Mouse (Mus musculus) v-Abl transformed pro-B cells (cell line): ENCODE measurements around the gene Tgfbi.

Source experiments
- in situ Hi-C, 2 experiments: fragments of 400-800 bp; cut with MboI; formaldehyde crosslinking; loops; one replicate each; pipeline ENCODE4 v1.15.1; 2025; ENCODE audit not compliant: unreplicated experiment in 2 of 2

Tgfbi gene

DNA sequence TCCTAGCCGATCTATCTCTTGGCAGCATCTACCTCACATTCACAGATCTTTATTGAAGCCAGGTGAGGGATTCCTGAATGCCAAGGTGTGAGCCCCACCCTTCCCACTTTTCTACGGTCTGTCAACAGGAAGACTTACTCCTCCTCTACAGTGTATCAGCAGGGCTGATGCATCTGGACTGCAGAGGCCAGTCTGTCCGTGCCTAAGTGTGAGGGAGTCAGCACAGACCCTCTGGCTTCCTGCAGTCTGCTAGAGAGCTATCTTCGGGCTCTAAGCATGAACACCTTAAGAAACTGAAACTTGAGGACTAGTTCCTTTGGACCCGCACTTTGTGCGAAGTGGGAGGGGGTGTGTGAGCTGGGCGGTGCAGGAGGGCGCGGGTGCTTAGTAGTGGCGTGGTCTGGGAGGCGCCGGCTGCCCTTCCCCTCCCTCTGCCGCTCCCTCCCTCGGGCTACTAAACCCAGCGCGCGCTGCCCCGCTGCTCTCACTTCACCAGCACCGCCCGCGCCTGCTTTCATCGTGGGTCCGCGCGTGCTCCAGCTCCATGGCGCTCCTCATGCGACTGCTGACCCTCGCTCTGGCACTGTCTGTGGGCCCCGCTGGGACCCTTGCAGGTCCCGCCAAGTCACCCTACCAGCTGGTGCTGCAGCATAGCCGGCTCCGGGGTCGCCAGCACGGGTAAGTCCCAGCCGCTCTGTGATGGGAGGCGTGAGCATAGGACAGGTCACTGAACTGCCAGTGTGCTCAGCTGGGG, at the start of gene Tgfbi:
Gene Tgfbi, plus strand, starts transcription at position 421 of the 754 bp plus-strand sequence.
- in situ Hi-C loops = no loop called here

- in situ Hi-C loops = loop anchor here in 1 of 2 experiments (10.0 to 25.0 kb wide), 2 partner anchors 202 to 695 kb away; partner anchors contain the start of gene Gm45623
These were observed 49.4 kb upstream of the Tgfbi start for GRCm38 (mm10) chr13:56559841-56560370.

DNA sequence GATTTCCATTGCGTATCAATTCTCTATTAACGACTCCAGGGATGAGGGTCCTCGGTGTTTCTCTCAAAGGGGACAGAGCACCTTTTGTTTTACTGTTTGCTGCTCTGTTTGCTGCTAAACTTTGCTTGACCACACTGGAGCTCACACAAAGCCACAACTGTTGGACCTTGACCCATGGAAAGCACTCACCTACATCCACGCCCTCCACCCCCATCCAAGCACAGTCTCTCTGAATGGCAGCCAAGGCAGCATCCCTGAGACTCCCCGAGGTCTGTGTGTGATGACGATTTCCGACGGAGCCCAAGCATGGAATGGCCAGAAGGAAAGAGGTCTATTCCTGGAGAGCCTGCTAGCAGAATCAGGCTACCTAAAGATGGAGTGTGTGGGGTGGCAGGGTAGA, 48.2 kb upstream of the Tgfbi start:
- in situ Hi-C loops = loop anchor here in 1 of 2 experiments (10.0 to 25.0 kb wide), 2 partner anchors 201 to 694 kb away; partner anchors contain the start of gene Gm45623

DNA sequence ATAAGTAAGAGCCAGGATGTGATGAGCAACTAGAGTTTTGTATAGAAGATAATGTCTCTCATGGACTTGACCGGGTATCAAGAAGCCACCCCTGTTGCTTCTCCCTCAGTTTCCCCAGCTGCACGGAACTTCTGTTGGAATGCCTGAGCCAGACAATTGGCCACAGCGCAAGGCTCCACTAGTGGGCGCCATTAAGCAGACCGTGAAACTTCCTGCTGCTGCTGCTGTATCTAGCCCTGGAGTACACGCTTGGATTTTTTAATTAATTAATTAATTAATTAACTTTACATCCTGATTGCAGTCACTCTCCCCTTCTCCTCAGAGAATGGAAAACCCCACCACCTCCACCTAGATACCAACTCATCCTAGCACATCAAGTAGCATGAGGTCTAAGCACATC, 46.2 kb upstream of the Tgfbi start:
- in situ Hi-C loops = loop anchor here in 1 of 2 experiments (10.0 to 25.0 kb wide), 2 partner anchors 199 to 692 kb away; partner anchors contain the start of gene Gm45623

GRCm38 (mm10) chr13:56566336-56566735, 43.0 kb upstream of the Tgfbi start:
- in situ Hi-C loops = loop anchor here in 1 of 2 experiments (5.0 to 25.0 kb wide), 3 partner anchors 76 to 688 kb away; partner anchors contain the start of gene Gm45623

- in situ Hi-C loops = loop anchor here (10.0 to 25.0 kb wide), 2 partner anchors 163 to 191 kb away; partner anchors contain the start of gene Gm45623 (in 1 of the 2)
These were observed 37.7 kb upstream of the Tgfbi start for GRCm38 (mm10) chr13:56571645-56572044.

- in situ Hi-C loops = loop anchor here in 1 of 2 experiments (5.0 to 25.0 kb wide), 3 partner anchors 82 to 687 kb away; no protein-coding TSS in a partner anchor
These were observed 34.2 kb upstream of the Tgfbi start for GRCm38 (mm10) chr13:56575074-56575473.

DNA sequence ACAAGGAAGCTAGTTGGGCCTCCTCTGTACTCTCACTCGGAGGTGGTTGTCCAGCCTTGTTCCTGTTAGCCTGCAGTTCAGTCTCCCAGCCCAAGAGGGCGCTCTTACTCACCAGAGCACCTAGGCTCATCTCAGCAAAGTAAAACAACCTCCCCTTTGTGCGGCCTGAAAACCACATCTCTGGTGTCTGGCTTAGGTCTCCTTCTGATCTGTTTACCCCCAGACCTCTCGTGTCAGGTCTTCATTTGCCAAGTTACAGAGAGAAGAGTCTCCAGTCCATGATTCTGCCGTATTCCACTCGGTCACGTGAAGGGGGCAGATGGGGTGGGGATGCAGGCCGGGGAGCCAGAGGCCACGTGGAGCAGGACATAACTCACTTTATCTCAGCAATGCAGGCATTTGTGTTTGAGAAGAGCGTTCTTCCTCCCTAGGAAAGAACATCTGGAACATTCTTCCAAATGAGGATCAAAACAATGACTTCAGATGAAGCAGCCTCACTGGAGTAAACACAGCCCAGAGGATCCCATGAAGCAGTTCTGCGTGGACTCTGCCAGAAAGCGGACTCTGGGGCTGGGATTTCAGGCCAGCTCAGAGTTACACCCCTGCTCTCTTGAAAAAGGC, 33.5 kb upstream of the Tgfbi start:
- in situ Hi-C loops = loop anchor here in 1 of 2 experiments (5.0 to 25.0 kb wide), 3 partner anchors 81 to 686 kb away; no protein-coding TSS in a partner anchor

- in situ Hi-C loops = loop anchor here in 1 of 2 experiments (5.0 to 25.0 kb wide), 3 partner anchors 79 to 684 kb away; no protein-coding TSS in a partner anchor
These were observed 31.2 kb upstream of the Tgfbi start for GRCm38 (mm10) chr13:56578097-56578496.

DNA sequence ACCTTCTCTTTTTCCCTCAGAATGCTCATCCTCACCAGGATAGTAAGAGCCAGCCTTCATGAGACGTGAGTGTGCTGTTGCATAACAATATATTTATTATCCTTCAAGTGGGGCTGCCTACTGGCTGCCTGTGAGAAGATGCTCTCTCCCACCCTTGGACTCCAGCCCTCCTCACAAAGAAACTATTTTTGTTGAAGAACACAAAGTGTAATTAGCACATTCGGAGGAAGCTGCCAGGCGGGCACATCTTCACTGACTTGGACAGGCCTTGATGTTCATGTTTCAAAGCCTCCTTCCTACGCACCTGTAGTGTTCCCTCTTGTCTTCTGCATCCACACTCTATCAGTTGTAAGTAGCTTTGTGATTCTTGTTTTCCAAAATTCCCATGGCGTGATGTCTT, 28.9 kb upstream of the Tgfbi start:
- in situ Hi-C loops = loop anchor here in 1 of 2 experiments (25.0 kb wide), 1 partner anchor 682 kb away; no protein-coding TSS in a partner anchor

- in situ Hi-C loops = loop anchor here in 1 of 2 experiments (25.0 kb wide), 1 partner anchor 681 kb away; no protein-coding TSS in a partner anchor
These were observed 27.8 kb upstream of the Tgfbi start for GRCm38 (mm10) chr13:56581512-56581911.

GRCm38 (mm10) chr13:56581961-56582434, 27.3 kb upstream of the Tgfbi start:
- in situ Hi-C loops = loop anchor here in 1 of 2 experiments (25.0 kb wide), 1 partner anchor 680 kb away; no protein-coding TSS in a partner anchor

DNA sequence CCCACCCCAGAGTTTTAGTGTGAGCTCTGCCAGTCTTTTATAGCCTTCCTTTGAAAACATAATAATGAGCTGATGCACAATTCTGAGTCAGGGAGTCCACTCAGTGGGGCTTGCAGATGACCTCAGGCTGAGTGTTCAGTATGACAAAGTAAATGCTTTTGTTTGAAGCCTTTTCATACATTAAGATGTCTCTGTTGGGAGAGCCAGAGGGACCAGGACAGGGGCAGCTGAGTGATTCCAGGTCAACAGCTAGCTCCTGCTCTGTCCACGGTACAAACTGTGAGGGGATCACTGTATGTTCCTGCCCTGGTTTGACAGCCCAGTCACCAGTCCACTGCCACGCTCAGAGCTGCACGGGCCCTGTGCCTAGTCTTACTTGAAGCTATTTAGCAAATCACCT, 26.6 kb upstream of the Tgfbi start:
- in situ Hi-C loops = loop anchor here in 1 of 2 experiments (25.0 kb wide), 1 partner anchor 680 kb away; no protein-coding TSS in a partner anchor

GRCm38 (mm10) chr13:56586046-56586445, 23.3 kb upstream of the Tgfbi start:
- in situ Hi-C loops = loop anchor here in 1 of 2 experiments (25.0 kb wide), 1 partner anchor 676 kb away; no protein-coding TSS in a partner anchor

DNA sequence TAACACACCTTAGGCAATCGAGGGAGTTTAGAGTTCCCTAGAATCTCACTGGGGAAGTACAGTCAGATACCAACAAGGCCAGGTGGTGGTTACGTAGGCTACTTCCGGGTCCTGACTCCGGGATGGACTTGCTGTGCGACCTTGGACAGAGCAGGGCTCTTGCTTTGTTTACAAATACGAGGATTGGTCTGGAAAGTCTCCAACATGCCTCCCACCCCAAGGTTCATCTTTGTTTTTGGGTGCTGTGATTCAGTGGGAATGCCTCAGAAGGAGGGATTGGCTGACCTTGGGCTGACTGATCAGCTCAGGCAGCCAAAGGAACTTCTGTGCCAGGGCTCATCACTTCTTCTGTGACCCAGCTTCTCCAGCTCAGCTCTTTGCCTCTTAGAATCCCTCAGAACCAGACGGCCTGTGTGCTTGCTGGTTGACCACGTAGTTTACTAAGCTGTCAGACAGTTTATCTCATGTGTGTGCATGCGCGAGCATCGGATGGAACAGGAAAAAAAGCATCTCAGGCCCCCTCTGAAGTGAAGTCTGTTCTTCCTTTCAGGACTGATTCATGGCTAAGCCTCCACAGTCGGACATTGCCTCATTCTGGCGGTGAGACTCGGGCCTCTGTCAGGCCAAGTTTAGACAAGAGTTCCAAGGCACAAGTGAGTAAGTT, 20.7 kb upstream of the Tgfbi start:
- in situ Hi-C loops = loop anchor here in 1 of 2 experiments (25.0 kb wide), 1 partner anchor 674 kb away; no protein-coding TSS in a partner anchor

GRCm38 (mm10) chr13:56590202-56590601, 19.1 kb upstream of the Tgfbi start:
- in situ Hi-C loops = loop anchor here in 1 of 2 experiments (25.0 kb wide), 1 partner anchor 672 kb away; no protein-coding TSS in a partner anchor

DNA sequence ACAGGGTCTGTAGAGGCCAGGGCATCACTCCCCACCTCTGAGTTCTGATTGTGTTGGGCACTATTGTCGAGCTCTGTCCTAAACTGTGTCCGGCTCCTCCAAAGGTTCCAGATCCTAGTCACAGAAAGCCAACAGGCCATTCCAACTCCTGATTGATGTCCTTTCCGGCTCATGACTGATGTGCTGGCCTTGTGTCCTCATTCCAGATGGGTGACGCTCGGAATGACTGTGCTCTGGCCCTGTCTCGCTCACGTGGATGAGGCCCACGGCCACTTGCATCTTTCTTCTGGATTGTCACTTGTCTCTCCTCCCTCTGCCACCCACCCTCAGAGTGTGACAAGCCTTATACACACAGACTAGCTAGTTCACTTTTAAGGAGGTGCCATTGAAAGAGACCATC, 18.1 kb upstream of the Tgfbi start:
- in situ Hi-C loops = loop anchor here in 1 of 2 experiments (25.0 kb wide), 1 partner anchor 671 kb away; no protein-coding TSS in a partner anchor

GRCm38 (mm10) chr13:56591939-56592338, 17.4 kb upstream of the Tgfbi start:
- in situ Hi-C loops = loop anchor here in 1 of 2 experiments (25.0 kb wide), 1 partner anchor 670 kb away; no protein-coding TSS in a partner anchor

DNA sequence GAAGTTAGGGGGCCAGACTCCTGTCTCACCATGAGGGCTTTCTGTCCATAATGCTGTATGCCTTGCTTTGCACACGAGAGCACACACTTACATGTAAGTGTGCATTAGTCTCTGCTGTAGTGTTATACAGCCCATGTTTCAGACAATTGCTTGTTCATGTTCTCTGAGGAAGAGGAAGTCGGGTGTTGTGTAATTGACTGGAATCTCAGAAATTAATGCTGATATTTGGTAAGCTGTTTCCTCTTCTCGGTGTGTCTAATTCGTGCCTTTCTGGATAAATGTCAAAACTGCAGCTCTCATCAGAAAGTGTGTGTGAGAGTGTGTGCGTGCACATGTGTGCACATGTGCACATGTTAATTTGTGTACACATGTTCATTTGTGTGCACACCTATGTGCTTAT, 16.1 kb upstream of the Tgfbi start:
- in situ Hi-C loops = loop anchor here in 1 of 2 experiments (25.0 kb wide), 1 partner anchor 669 kb away; no protein-coding TSS in a partner anchor
